Mouse (Mus musculus) heart, embryonic 13.5 days (tissue): ENCODE data around the gene Olfr10. TPM values are rescaled to one million over a fixed set of nuclear protein-coding genes. Genes with fewer than 3 reads are reported as not detected.

Experiments used
- ATAC-seq: fragments of 200-750 bp; cut with Nextera tagmentation; 2 replicates; pipeline ENCODE4 v1.8.0; 2017; ENCODE audit warnings: moderate TSS enrichment; ENCODE audit not compliant: insufficient number of reproducible peaks, low FRiP score, low TSS enrichment; ENCODE audit errors: extremely low read depth
- H3K27ac ChIP-seq: fragments of 300-500 bp; sonication (generic); replicated peaks from 2 replicates; pipeline ENCODE4 v1.5.1; 2015; ENCODE audit warnings: moderate library complexity, mild to moderate bottlenecking, inconsistent platforms
- H3K27me3 ChIP-seq: fragments of 300-500 bp; sonication (generic); replicated peaks from 2 replicates; pipeline ENCODE4 v1.6.1; 2015; ENCODE audit warnings: mild to moderate bottlenecking, inconsistent platforms
- H3K36me3 ChIP-seq: fragments of 300-500 bp; sonication (generic); 2 replicates; pipeline ENCODE4 v1.6.1; 2015; ENCODE audit warnings: mild to moderate bottlenecking, inconsistent platforms
- H3K4me1 ChIP-seq: fragments of 300-500 bp; sonication (generic); 2 replicates; pipeline ENCODE4 v1.6.1; 2015; ENCODE audit warnings: inconsistent platforms
- H3K4me2 ChIP-seq: fragments of 300-500 bp; sonication (generic); 2 replicates; pipeline ENCODE4 v1.6.1; 2015; ENCODE audit warnings: inconsistent platforms, mild to moderate bottlenecking, moderate library complexity
- H3K4me3 ChIP-seq: fragments of 300-500 bp; sonication (generic); 2 replicates; pipeline ENCODE4 v1.5.1; 2015; ENCODE audit warnings: moderate library complexity, mild to moderate bottlenecking, inconsistent platforms
- H3K9ac ChIP-seq: fragments of 300-500 bp; sonication (generic); 2 replicates; pipeline ENCODE4 v1.6.1; 2015; ENCODE audit warnings: inconsistent platforms, mild to moderate bottlenecking, moderate library complexity
- H3K9me3 ChIP-seq: fragments of 300-500 bp; sonication (generic); 2 replicates; pipeline ENCODE4 v1.6.1; 2016; ENCODE audit warnings: inconsistent platforms
- WGBS: fragments of 180-500 bp; shearing (Covaris S2); methylation state at CpG from one replicate; pipeline ENCODE4 v1.1.7; 2015; ENCODE audit warnings: mixed read lengths; 5-methylcytosine and 5-hydroxymethylcytosine counted together
- polyA plus RNA-seq: library from polyadenylated mRNA; unstranded; fragments of >200 nt; fragmentation: Nextera tagmentation; extraction: Ambion mirVana; gene quantifications from 2 replicates; pipeline ENCODE4 v1.2.1, GENCODE M21; 2015

Olfr10 gene
- polyA plus RNA-seq, 1 experiment from 2014 or later, result not detected

- H3K36me3 ChIP-seq, result no peaks in the 10 kb centered on the region
- H3K9ac ChIP-seq, result no peak overlapping the region
- no peaks in the 10 kb centered on the region for H3K9me3 ChIP-seq
- no peaks in the 10 kb centered on the region for H3K27me3 ChIP-seq
- H3K4me3 ChIP-seq, result no peak overlapping the region
- 62% methylated on average over 1 of the region's 1 CpGs for WGBS
- ATAC-seq, result no peak
- H3K27ac ChIP-seq, result no peak overlapping the region
- H3K4me1 ChIP-seq, result no peaks in the 10 kb centered on the region
- no peak overlapping the region for H3K4me2 ChIP-seq
These were observed 25.1 kb downstream of the Olfr10 start for GRCm38 (mm10) chr11:49329686-49330085.

GRCm38 (mm10) chr11:49334888-49335287 is 30.3 kb downstream of the Olfr10 start, which contains the start of gene Olfr1390:
Olfr1390 (plus strand) TSS chr11:49335188.
- no peak for ATAC-seq
- 71% methylated on average over 1 of the region's 1 CpGs for WGBS
- H3K9ac ChIP-seq, result no peak within 1 kb of the TSS

GRCm38 (mm10) chr11:49337150-49337832 is 32.8 kb downstream of the Olfr10 start:
- H3K4me1 ChIP-seq, result no peaks in the 10 kb centered on the region
- no peaks in the 10 kb centered on the region for H3K27me3 ChIP-seq
- H3K9me3 ChIP-seq, result no peaks in the 10 kb centered on the region
- H3K4me3 ChIP-seq, result no peak overlapping the region
- no peak for ATAC-seq
- H3K36me3 ChIP-seq, result no peaks in the 10 kb centered on the region
- 59% methylated on average over 4 of the region's 4 CpGs for WGBS
- H3K27ac ChIP-seq, result no peak overlapping the region
- no peak overlapping the region for H3K9ac ChIP-seq
- H3K4me2 ChIP-seq, result no peak overlapping the region

More at GRCm38 (mm10) chr11:49334888-49335287, 30.3 kb downstream of the Olfr10 start, which contains the start of gene Olfr1390:
- H3K27me3 ChIP-seq, result no peaks in the 10 kb centered on the region
- H3K4me1 ChIP-seq, result no peaks in the 10 kb centered on the region
- no peak within 1 kb of the TSS for H3K27ac ChIP-seq
- H3K4me3 ChIP-seq, result no peak within 1 kb of the TSS
- no peaks in the 10 kb centered on the region for H3K9me3 ChIP-seq
- H3K4me2 ChIP-seq, result no peak within 1 kb of the TSS
- no peaks in the 10 kb centered on the region for H3K36me3 ChIP-seq

Other genes starting within 250 kb of the Olfr10 start
- 0.11 and 0.27 TPM in 2 replicates for gene Tgtp2, start 240.5 kb upstream of the Olfr10 start, polyA plus RNA-seq
- 1.3 and 1.4 TPM in 2 replicates for gene Ifi47, start 228.2 kb upstream of the Olfr10 start, polyA plus RNA-seq
- not detected in 2 replicates for gene Olfr1396, start 189.9 kb upstream of the Olfr10 start, polyA plus RNA-seq
- not detected in 2 replicates for gene Olfr1395, start 162.5 kb upstream of the Olfr10 start, polyA plus RNA-seq
- gene Olfr1394, start 150.4 kb upstream of the Olfr10 start, polyA plus RNA-seq, result not detected in 2 replicates
- gene Btnl9, start 117.6 kb upstream of the Olfr10 start, polyA plus RNA-seq, result 2.8 and 3.0 TPM in 2 replicates
- gene Zfp62, start 101.4 kb upstream of the Olfr10 start, polyA plus RNA-seq, result 24.9 and 26.3 TPM in 2 replicates
- gene Mgat1, start 60.5 kb upstream of the Olfr10 start, polyA plus RNA-seq, result 44.2 and 44.9 TPM in 2 replicates
- gene Olfr1393, start 26.4 kb upstream of the Olfr10 start, polyA plus RNA-seq, result 0.16 TPM in 1 of 2 replicates, not detected in the other
- gene Olfr1392, start 19.5 kb upstream of the Olfr10 start, polyA plus RNA-seq, result not detected in 2 replicates
- not detected in 2 replicates for gene Olfr1391, start 18.0 kb downstream of the Olfr10 start, polyA plus RNA-seq
- gene Olfr1390, start 30.4 kb downstream of the Olfr10 start, polyA plus RNA-seq, result not detected in 2 replicates
- not detected in 2 replicates for gene Olfr1389, start 118.3 kb downstream of the Olfr10 start, polyA plus RNA-seq
- not detected in 2 replicates for gene Olfr1388, start 131.9 kb downstream of the Olfr10 start, polyA plus RNA-seq
- gene Olfr1387, start 150.6 kb downstream of the Olfr10 start, polyA plus RNA-seq, result not detected in 2 replicates
- not detected in 2 replicates for gene Olfr1386, start 160.3 kb downstream of the Olfr10 start, polyA plus RNA-seq
- gene Olfr1385, start 184.3 kb downstream of the Olfr10 start, polyA plus RNA-seq, result not detected in 2 replicates
- not detected in 2 replicates for gene Olfr1384, start 202.0 kb downstream of the Olfr10 start, polyA plus RNA-seq
- not detected in 2 replicates for gene Olfr1383, start 214.9 kb downstream of the Olfr10 start, polyA plus RNA-seq
- not detected in 2 replicates for gene Olfr1382, start 223.5 kb downstream of the Olfr10 start, polyA plus RNA-seq
- not detected in 2 replicates for gene Olfr1381, start 238.7 kb downstream of the Olfr10 start, polyA plus RNA-seq